Mouse (Mus musculus) common myeloid progenitor, adult 5-6 weeks (primary cell): ENCODE measurements around the gene Bud13. TPM values are rescaled to one million over a fixed set of nuclear protein-coding genes. Genes with fewer than 3 reads are reported as not detected.
"Not testable (repeated sequence)": the region's sequence is repeated elsewhere in the genome, so short reads cannot be mapped to it uniquely, and the experiment has no call there.

ENCODE experiments used
- ATAC-seq: replicated peaks from 2 replicates; pipeline ENCODE4 v1.8.0; 2016; ENCODE audit warnings: low read depth, mild to moderate bottlenecking, moderate TSS enrichment, inconsistent platforms; ENCODE audit not compliant: poor library complexity, severe bottlenecking
- total RNA-seq: library from RNA; stranded (forward); fragments of 200-1000, 187-1606 nt; gene quantifications from 2 replicates; pipeline ENCODE4 v1.2.3, GENCODE M21; 2017

Gene Bud13
- total RNA-seq, 1 experiment from 2014 or later = 16.4 TPM

DNA sequence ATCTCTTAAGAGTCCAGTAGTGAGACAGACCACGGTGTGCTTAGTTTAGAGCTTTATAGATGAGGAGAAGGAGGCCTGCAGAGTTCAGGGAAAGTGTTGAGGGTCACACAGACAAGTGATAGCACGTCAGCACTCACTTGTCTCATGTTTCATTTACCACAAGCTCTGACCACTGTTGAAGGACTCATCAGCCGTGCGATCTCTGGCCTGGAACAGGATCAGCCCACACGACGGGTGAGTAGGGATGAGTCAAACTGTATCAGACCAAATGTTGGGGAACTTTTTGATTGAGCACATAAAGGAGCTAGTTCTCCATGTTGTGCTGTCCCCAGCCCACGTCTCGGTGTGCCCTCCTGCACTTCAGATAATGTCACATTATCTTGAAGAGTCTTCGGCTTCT, 8.3 kb upstream of the Bud13 start:
- no peak for ATAC-seq

DNA sequence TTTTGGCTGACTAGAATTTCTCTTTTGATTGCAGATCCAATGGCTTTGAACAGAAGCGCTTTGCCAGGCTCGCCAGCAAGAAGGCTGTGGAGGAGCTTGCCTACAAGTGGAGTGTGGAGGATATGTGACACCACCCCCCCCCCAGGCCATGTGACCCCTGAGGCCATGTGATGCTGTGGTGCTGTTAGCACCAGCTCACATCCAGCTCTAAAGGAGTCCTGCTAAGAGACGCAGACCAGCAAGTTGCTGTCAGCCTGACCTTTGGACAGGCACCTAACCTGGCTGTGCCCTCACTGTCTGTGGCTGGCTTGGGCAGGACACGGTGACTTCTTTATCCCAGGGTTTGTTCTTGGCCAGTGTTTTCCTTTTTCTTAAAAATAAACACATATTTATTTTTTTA, 15.6 kb downstream of the Bud13 start:
- ATAC-seq = no peak

DNA sequence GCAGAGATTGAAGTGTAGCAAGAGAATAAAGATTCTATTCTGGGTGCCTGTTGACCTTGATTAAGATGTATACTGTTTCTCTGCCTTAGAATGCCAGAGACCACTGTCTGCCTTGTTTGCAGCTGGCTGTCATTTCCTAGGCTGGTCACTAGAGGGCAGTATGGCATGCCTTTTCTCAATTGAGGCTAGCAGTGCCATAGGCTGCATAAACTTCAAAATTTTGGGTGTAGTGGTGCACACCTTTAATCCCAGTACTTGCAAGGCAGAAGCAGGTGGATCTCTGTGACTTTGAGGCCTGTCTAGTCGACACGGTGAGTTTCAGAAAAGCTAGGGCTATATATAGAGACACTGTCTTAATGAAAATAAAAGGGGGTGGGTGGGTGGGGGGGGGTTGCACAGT, 19.3 kb downstream of the Bud13 start:
- ATAC-seq = peak; percentile 72

DNA sequence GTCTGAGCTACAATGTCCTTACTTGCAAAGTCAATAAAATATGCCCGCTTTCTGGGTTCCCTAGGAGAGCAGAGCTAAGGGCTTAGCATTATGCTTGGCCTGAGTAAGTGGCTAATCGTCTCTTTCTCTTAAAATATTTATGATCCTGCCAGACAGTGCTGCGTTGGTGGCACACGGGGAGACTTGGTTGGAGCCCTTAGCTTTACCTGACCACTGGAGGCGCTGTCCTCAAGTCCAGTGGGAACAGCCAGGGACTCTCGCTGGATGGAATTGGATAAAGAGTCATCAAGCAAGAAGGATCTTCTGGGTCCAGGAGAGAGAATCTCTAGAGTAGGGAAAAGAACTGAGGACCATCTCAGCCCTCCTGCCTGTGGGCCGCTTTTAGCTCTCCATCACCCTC, 26.3 kb downstream of the Bud13 start:
- no peak for ATAC-seq

DNA sequence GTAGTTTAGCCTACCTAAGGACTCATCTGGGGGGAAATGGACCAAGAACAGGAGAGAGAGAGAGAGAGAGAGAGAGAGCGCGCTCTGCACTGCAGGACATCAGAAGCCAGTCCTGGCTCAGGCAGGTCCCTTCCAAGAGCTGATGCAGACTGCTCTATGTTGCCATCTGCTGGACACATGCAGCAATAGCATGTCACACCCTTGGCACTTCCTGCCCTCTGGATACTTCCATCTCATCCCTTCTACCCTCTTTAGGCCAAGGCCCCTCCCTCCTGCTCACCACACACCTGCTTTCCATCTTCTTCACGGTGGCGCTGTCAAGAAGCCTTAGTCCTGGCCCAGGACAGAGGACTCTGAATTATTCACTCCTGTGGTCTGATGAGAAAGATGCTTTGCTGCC, 31.7 kb downstream of the Bud13 start:
- peak; percentile 97 for ATAC-seq

DNA sequence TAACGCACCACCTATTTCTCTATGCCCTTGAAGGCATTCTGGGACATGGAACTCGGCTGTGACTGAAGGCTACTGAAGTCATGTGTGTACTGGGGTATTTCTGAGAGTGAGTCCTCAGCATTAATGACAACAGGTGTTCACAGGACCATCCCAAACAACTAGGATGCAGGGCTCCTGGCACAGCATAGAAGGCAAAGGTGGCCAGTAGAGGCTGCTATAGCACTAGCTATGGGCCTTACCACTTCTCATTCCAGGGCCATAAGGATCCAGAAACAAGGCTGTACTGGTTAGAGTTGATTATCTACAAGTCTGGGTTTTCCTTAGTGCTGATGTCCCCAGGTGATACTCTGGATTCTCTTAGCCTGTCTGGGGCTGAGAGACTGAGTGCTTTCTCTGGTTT, 32.1 kb downstream of the Bud13 start:
- ATAC-seq = no peak

DNA sequence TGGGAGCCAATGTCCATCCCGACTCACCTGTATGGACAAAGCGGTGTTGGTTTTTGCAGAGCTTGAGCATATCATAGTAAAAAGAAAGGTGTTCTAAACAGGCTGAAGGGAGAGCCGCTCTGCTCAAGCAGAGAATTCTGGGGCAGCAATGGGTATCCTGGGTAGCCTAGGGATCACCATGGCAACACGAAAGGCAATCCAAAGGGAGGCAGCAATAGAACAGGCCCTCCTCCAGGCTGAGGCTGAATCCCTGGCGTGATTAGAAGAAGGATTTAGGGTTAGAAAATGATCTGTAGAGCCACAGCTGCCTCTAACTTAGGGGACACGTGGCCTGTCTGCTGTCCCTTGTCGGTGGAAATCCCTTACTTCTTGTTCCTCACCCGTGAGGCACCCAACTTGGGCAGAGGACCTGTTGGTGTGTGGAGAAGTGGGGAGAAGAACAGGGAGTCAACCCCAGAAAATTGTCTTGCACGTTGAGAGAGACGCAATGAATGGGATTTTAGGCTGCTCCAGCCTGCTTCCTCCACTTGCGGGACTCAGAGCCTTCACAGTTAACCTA, 33.1 kb downstream of the Bud13 start:
- ATAC-seq = no peak

DNA sequence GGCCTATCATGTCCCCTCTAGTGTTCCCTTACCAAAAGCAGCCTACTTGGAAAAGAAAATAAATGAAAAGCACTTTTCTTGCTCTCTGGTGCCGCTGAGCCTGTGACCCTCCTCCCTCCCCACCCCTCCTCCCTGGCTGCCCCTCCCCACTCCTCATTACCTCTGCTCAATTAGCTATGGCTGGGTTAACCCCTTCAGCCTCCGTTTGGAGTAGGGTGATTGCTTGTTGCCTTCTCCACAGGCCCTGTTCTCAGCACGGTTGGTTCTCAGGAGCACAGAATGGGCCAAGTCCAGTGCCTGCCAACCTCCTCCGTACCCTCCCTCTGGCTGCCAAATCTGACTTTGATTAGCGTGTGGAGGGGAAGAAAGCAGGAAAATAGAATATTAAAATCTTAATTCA, 33.6 kb downstream of the Bud13 start:
- ATAC-seq = no peak

DNA sequence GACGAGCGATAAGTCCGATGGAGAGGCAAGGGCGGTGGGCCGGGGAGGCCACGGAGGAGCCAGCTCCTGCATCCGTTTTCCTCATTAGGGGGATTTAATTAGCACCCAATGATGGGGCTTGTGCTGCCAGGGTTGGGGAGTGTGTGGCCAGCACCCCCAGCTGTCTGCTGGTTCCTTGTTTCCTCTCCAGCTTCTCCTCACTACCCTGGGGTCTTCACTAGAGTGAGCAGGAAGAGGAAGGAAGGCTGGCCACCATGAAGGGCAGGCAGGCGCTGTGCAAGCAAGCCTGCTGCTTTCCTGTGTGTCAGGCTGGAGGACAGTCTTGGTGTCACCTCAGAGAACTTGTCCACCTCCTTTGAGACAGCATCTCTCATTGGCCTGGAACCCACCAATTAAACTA, 34.1 kb downstream of the Bud13 start:
- no peak for ATAC-seq

DNA sequence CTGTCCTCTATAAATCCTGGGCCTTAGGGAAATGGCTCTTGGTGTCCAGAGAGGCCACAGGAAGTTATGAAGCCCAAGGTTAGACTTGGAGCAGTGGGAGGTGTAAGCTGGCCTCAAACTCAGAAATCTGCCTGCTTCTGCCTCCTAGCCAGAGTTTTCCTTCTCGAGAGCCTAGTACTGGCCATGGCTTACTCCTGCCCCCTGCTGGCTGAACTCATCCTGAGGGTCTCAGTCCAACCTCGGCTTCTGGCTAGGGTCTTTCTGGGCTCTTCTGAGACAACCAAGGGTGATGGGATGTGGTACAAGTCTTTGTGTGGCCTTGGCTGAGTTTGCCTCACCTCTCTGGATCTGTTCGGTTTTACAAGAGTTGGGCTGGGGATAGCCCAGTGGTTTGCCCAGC, 35.1 kb downstream of the Bud13 start:
- ATAC-seq = no peak

DNA sequence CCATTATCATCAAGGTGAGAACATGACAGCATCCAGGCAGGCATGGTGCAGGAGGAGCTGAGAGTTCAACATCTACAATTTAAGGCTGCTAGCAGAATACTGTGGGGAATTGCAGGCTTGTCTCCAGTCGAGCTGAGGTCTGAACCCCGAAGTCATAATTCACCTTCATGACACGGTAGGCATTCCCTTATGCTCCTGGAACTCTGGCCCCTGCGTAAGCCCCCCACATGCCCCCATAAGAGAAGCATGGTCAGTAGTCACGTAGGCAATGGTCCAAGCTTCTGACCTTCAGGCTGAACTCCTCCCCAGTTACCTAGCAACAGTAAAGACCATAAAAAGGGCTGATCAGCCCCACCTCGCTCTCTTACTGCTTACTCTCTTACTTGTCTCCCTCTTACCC, 37.1 kb downstream of the Bud13 start, which contains the start of gene 4931429L15Rik:
4931429L15Rik (minus strand) TSS at position 101 of the 400 bp plus-strand sequence.
- not testable (repeated sequence) for ATAC-seq

DNA sequence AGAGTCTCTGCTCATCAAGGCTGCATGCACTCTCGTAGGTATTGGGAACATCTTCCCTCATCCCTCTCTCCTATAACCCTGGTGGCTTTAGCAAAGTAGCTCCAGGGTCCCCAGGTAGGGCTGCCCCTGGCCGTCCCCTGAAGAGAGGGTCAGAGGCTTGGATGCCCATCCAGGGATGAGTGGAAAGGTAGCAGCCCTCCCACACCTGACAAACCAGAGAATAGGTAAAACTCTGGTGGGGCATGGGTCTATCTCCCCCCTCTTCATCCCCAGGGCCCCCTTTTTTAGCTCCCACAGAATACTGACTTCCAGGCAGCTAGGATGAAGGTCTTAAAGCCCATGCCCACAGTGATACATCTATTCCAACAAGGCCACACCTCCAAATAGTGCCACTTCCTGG, 37.7 kb downstream of the Bud13 start:
- ATAC-seq = no peak

DNA sequence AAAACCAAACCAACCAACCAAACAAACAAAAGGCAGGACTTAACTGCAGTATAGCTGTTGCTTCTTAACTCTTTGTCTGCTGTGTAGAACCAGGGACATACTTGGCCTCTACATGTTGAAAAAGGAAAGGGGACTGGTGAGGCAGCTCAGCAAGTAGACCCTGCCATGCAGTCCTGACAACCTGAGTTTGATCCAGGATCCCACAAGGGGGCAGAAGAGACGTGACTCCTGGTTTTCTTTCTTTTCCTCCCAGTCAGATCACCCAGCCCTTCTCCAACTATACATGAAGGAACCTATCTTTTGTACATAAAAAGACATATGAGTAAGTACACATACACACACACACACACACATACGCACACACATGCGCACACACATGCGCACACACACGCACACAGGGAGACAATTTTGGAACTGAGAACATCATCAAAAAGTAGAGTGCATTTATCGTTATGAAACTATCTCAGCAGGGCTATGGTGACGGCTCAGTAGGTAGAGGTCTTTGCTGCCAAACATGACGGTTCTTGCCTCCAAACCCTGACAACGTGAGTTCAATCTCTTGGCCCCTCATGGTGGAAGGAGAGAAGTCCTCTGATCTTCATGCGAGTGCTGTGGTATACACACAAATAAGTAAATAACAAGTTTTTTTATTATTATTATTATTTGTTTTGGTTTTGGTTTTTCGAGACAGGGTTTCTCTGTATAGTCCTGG, 44.0 kb downstream of the Bud13 start:
- no peak for ATAC-seq

DNA sequence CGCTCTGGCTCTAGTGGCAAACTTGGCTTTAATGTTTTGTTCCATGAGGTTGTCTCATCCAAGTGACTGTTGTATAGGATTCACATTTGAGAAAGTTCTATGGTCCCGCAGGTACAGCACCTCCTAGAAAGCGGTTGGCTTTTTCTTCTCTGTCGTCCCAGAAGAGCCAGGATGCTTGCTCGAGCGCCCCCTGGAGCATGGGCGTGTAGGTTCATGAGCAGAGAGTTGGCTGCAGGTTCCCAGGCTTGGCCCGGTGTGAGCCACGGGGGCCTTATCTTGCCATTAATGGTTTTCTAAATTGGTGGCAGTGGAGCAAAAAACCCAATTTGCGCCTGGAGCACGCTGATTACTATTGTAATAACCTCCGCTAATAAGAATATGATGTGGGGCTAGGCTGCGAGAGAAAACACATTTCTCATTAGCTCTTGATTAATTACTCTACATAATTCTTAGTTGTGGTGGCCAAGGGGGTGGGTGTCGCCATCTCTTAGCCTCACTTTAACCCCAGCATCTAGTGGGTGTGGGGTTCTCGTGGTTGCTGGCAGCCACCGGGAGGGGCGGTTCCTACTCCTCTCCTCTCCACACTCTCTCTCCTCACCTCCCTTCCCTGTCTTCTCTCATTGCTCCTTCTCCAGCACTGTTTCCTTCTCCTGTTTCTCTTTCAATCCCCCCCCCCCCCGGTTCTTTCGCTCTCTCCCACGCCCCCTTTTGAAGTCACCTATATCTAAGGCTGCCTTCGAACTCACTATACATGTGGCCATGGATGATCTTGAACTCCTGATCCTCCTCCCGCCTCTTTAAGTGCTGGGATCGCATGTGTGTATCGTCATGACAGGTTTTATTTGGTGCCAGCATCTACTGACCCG, 45.1 kb downstream of the Bud13 start:
- ATAC-seq = 0 out of 2 replicates have a peak, but pooled peaks have one; percentile 39

DNA sequence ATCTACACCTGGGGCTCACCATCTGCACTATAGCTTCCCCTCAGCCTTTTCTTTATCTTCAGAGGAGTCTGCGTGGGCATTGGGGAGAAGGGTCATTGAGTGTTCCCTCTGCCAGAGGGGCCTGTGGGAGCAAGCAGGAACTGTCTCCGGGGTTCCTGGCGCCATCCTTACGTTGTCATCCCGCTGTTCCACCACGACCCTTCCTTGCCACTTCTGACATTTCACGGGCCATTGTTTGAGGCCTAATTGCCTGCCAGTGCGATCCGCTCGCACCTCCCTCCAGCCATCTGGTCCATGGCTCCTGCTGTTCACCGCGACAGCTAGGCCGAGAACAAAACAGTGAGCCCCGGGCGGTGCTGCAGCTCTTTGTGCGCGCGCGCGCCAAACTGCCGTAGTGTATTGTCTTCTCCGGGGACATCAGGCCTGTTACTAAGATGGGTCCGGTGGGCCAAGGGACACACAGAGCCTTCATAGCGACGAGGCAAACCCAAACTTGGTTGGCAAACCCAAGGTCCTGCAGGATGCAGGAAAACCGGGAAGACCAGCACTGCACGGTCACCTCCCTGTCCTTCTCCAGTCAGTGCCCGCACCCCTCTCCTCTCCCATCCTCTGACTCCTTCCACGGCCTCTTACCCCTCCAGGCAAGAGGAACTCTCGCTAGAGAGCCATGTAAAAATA, 45.9 kb downstream of the Bud13 start:
- 0 out of 2 replicates have a peak, but pooled peaks have one; percentile 25 for ATAC-seq

DNA sequence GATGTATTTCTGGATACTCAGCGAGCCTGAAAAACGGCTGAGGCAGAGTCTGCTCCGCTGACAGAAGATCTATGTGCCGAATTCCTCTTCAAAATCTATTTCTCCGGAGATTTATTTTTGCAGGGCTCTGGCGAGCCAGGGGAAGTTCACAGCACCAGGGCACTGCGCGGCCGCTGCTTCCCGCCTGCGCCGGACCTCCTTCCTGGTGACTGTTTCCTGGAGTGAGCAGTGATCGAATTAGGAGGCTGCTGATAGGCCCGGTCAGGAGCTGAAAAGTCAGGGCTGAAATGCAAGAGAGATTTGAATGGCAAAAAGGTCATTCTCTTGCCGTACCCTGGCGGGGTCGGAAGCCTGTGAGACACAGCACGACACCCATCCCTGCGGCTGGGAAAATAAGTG, 46.4 kb downstream of the Bud13 start:
- no peak for ATAC-seq

DNA sequence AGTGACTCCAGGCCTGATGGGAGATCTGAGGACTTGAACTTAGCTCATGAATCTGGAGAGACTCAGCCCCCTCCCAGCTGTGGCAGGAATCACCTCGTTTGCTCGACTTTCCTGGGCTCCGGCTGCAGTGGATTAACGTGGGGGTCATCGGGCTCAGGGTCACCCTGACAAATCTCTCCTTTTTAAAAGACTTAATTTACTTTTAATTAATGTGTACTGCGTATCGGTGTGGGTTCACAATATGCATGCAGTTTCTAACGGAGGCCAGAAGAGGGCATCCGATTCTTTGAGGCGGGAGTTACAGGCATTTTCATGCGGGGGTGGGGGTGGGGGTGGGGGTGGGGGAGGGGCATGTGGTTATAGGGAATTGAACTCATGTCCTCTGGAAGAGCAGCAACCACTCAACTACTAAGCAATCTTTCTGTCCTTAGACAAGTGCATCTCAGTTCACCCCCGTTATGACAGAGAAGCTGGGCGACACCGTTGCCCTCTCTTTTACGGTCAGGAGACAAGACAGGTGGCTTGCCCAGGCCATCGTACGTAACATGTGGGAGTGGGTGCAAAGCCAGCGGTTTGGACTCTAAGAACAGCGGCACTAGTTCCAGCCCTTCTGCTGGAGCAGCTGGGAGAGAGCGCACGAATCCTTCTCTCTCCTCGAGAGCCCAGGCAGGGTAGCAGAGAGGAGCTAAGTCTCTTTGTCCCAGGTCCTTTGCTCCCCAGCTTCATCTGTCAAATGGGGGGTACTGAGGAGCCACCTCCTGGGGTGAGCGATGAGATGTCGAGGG, 47.2 kb downstream of the Bud13 start:
- ATAC-seq = no peak

DNA sequence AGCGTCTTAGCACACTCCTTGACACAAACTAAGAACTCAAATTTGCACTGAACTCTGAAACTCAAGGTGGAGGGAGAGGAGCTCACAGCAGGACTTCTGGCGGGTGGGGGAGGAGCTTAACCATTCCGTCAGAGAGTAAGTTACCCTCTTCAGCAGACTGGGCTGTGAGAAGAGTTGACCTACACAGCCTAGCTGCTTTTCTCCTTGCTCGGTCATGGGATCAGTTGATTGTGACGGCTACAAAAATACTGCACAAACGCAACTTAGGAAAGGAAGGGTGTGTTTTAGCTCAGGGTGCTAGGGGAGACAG, 47.7 kb downstream of the Bud13 start:
- no peak for ATAC-seq

DNA sequence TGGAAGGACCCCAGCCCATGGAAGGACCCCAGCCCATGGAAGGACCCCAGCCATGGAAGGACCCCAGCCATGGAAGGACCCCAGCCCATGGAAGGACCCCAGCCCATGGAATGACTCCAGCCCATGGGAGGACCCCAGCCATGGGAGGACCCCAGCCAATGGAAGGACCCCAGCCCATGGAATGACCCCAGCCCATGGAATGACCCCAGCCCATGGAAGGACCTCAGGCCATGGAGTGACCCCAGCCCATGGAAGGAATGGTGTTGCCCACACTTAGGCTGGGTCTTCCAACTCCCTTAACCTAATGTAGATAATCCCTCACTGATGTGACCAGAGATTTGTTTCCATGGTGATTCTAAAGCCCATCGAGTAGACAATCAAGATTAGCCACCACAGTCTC, 48.5 kb downstream of the Bud13 start:
- no peak for ATAC-seq

DNA sequence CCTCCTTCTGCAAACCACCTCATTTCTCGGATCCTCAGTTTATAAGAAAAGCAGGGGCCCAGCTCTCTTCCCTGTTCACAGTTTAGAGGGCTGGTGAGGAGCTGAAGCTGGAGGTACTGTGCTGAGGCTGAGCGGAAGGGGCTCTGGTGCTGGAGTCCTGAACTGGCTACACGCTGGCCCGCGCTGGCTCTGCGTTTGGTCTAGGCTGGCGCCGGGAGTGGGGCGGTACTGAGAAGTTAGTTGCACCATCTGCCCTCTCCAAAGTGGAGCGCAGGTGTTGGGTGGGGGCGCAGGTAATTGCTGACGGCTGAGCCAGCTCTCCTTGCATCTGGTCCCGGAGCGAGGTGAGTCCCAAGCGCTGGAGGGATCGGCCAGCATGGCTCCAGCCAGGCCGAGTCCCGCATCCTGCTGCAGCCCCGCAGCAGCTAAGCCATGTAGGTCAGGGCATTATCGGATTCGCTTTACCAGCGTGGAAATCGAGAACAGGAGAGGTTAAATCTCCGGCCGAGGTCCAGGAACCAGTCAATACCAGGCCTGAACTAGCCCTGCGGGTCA, 51.7 kb downstream of the Bud13 start:
- no peak for ATAC-seq
